Mouse (Mus musculus): Measurements from ENCODE around the gene Zfp708. TPM values are rescaled to one million over a fixed set of nuclear protein-coding genes. Genes with fewer than 3 reads are reported as not detected.

The Zfp708 gene
- not detected for total RNA-seq (2023)

DNA sequence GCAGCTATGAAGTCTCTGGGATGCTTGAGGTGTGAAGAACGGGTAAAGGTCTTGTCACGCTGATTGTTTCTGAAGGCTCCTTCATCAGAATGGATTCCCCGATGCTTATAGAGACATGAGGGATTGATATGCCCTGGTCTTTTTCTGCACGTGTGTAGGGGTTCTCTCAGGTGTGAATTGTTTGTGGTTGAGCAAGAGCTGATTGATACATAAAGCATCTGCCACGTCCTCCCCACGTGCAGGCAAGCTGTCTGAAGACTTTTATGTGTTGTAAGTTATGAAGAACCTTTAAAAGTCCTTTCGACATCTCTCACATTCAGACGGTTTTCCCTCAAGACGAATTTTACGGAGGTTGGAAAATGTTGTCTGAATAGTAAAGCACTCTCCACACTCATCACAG lies at the start of gene Zfp708:
TSS of gene Zfp708 (minus strand) at position 101 of the 400 bp plus-strand sequence.

DNA sequence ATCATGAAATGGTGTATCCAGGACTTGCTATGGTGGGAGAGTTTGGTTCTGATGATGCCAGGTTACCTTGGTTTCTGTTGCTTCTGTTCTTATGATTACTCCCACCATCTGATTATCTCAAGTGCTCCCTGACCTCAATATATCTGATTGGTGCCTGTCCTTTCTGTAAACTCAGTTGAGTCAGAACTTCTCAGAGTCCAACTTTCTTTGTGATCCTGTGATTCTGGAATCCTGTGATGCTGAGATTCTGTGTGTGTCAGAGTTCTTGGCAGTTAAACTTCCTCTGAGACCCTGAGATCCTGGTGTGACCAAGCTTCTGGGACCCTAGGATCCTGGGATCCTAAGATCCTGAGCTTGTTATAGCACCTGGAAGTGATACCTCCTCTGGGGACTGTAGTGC lies 23.6 kb upstream of the Zfp708 start, which contains the start of gene Zfp759:
TSS of gene Zfp759 (plus strand) at position 301 of the 400 bp plus-strand sequence.

DNA sequence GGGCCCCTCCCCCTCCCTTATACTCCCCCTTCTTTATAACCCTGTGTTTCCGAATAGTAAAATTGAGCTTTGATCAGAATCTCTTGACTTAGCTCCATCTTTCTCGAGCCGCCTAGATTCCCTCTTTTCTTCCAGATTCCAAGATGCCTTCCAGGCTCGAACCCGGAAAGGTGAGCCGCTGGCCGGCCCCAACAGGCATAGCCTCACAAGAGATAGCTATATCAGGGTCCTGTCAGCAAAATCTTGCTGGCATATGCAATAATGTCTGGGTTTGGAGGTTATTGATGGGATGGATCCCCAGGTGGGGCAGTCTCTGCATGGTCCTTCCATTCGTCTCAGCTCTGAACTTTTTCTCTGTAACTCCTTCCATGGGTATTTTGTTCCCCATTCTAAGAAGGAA lies 18.4 kb upstream of the Zfp708 start, which contains the start of gene Rslcan18:
TSS of gene Rslcan18 (minus strand) at position 101 of the 400 bp plus-strand sequence.

DNA sequence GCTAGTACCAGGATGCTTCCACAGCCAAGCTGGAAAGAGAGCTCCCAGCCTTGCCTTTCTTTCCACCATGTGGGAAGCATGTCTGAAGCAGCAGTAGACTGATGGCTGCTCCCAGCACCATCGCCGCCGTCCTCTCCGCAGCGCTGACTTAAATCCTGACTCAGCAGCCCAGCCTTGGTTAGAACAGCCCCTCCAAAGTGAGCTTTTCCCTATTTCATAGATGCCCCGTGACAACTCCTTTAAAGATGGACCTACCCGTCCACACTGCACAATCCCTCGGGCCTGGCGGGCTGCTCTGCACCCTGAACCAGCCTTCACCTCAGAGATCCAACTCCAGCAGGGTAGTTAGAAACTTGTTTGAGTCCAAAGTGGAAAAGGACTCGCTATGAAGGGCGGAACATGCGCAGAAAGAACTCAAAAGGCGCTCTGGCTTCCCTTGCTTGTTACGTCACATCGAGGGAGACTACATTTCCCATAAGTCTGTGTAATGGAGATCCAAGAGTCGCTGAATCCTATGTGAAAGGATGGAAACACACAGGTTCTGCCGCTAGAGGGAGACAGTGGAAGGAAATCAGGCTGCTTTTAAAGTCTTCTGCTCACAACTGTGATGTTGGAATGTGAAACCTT lies 10.5 kb upstream of the Zfp708 start, which contains the start of gene Gm28557:
TSS of gene Gm28557 (minus strand) at position 411 of the 627 bp plus-strand sequence.

DNA sequence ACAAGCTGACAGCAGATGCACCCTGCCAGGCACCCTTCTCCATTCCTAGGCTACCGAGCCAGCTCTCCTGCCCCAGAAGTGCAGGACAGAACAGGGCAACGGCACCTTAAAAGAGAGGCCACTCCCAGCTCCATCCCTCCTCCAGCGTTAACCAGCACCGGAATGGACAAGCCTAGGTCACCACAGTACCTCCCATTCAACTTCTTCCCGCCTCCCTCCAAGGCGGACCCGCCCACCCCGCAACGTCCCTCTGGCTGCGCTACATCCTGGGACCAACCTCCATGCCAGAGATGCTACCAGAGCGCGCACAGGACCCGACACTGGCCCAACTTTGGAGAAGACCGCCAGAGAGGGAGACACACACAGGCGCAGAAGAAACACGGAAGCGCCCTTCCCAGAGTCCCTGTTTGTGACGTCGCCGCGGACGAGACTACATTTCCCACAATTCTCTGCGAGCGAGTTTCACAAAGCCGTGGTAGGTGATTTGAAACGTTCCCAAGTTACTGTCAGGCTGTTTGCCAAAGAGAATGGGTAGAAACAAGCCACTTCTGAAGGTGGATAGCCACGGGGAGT lies 36.9 kb downstream of the Zfp708 start, which contains the start of gene Zfp712:
TSS of gene Zfp712 (minus strand) at position 385 of the 573 bp plus-strand sequence.

Other genes starting within 250 kb of the Zfp708 start
- 1 to 10 TPM; 1.1 to 1.6 TPM for gene Gm10767, start 193.1 kb downstream of the Zfp708 start, total RNA-seq (2023)
- gene Zfp712, start 36.8 kb downstream of the Zfp708 start, total RNA-seq (2023): 1 to 10 TPM; 1.5 to 1.7 TPM
- 1 to 10 TPM; 1.1 to 1.8 TPM for gene Gm28557, start 10.6 kb upstream of the Zfp708 start, total RNA-seq (2023)
- not detected for gene Rslcan18, start 18.3 kb upstream of the Zfp708 start, total RNA-seq (2023)
- 1 to 10 TPM; 1.8 to 1.9 TPM for gene Zfp759, start 23.7 kb upstream of the Zfp708 start, total RNA-seq (2023)
- gene Rsl1, start 75.2 kb upstream of the Zfp708 start, total RNA-seq (2023): 1 to 10 TPM; 1.7 TPM
- gene Zfp455, start 96.5 kb upstream of the Zfp708 start, total RNA-seq (2023): under 1 TPM; 0.64 to 0.93 TPM
- 1 to 10 TPM; 1.4 to 1.5 TPM for gene Zfp458, start 180.5 kb upstream of the Zfp708 start, total RNA-seq (2023)
- under 1 TPM; 0.60 TPM for gene Zfp457, start 208.5 kb upstream of the Zfp708 start, total RNA-seq (2023)
- 1 to 10 TPM; 6.3 to 6.6 TPM for gene Zfp595, start 234.6 kb upstream of the Zfp708 start, total RNA-seq (2023)

Measured in neutrophil, adult 59 days (primary cell).